Mouse (Mus musculus) stomach, postnatal 0 days (tissue): Measurements from ENCODE around the gene Sult2a7. TPM values are rescaled to one million over a fixed set of nuclear protein-coding genes. Genes with fewer than 3 reads are reported as not detected.

Source experiments
- ATAC-seq: fragments of 200-750 bp; cut with Nextera tagmentation; 2 replicates; pipeline ENCODE4 v1.8.0; 2017; ENCODE audit not compliant: low FRiP score, low TSS enrichment
- DNase-seq: peaks from one replicate; pipeline ENCODE4 v3.0.0-alpha.2; 2016; ENCODE audit warnings: low spot score
- H3K27ac ChIP-seq: fragments of 300-500 bp; sonication (generic); replicated peaks from 2 replicates; pipeline ENCODE4 v1.5.1; 2014; ENCODE audit warnings: mild to moderate bottlenecking, control low read depth
- H3K27me3 ChIP-seq: fragments of 300-500 bp; sonication (generic); 2 replicates; pipeline ENCODE4 v1.6.1; 2014; ENCODE audit warnings: low read length; ENCODE audit not compliant: control insufficient read depth, insufficient read depth
- H3K36me3 ChIP-seq: fragments of 300-500 bp; sonication (generic); 2 replicates; pipeline ENCODE4 v1.6.1; 2014; ENCODE audit warnings: low read length, mixed read lengths; ENCODE audit not compliant: control insufficient read depth, insufficient read depth
- H3K4me1 ChIP-seq: fragments of 300-500 bp; sonication (generic); replicated peaks from 2 replicates; pipeline ENCODE4 v1.6.1; 2014; ENCODE audit warnings: antibody characterized with exemption; ENCODE audit not compliant: control insufficient read depth, insufficient read depth
- H3K4me2 ChIP-seq: fragments of 300-500 bp; sonication (generic); replicated peaks from 2 replicates; pipeline ENCODE4 v1.6.1; 2014; ENCODE audit warnings: low read depth, mild to moderate bottlenecking, control low read depth, moderate library complexity
- H3K4me3 ChIP-seq: fragments of 300-500 bp; sonication (generic); 2 replicates; pipeline ENCODE4 v1.5.1; 2014; ENCODE audit warnings: low read depth, low read length, control low read depth
- H3K9ac ChIP-seq: fragments of 300-500 bp; sonication (generic); 2 replicates; pipeline ENCODE4 v1.6.1; 2014; ENCODE audit warnings: mild to moderate bottlenecking, low read length, control low read depth, mixed read lengths
- H3K9me3 ChIP-seq: fragments of 300-500 bp; sonication (generic); 2 replicates; pipeline ENCODE4 v1.6.1; 2016; ENCODE audit warnings: low read length; ENCODE audit not compliant: control insufficient read depth
- CTCF ChIP-seq: IDR thresholded peaks from 2 replicates; pipeline ENCODE4 v1.5.1; 2016; ENCODE audit warnings: antibody characterized with exemption, low read depth, mild to moderate bottlenecking, moderate library complexity
- EP300 ChIP-seq: optimal IDR thresholded peaks from 2 replicates; pipeline ENCODE3; 2016; ENCODE audit warnings: antibody characterized with exemption
- WGBS: fragments of 180-500 bp; shearing (Covaris S2); extraction: QIAGEN DNeasy Blood & Tissue Kit; methylation state at CpG from one replicate; pipeline ENCODE4 v1.1.7; 2014; 5-methylcytosine and 5-hydroxymethylcytosine counted together
- polyA plus RNA-seq: library from polyadenylated mRNA; unstranded; fragments of >200 nt; fragmentation: Nextera tagmentation; extraction: Ambion mirVana; gene quantifications from 2 replicates; pipeline ENCODE4 v1.2.1, GENCODE M21; 2015

Sult2a7 gene
- not detected in 2 replicates for polyA plus RNA-seq

- no peaks in the 10 kb centered on the region for H3K9me3 ChIP-seq
- H3K4me1 ChIP-seq: no peaks in the 10 kb centered on the region
- no peak within 1 kb of the TSS for H3K4me3 ChIP-seq
- H3K27me3 ChIP-seq: no peaks in the 10 kb centered on the region
- WGBS: 85% methylated on average over 4 of the region's 4 CpGs
- ATAC-seq (no peak), DNase-seq (no peak)
- TF ChIP-seq EP300: no peak
- no peak for TF ChIP-seq CTCF
- no peak within 1 kb of the TSS for H3K27ac ChIP-seq
- H3K36me3 ChIP-seq: no peaks in the 10 kb centered on the region
- no peak within 1 kb of the TSS for H3K4me2 ChIP-seq
- no peak within 1 kb of the TSS for H3K9ac ChIP-seq
Measured at GRCm38 (mm10) chr7:14494130-14494529, at the start of gene Sult2a7. Gene Sult2a7 (minus strand): TSS chr7:14494230.

GRCm38 (mm10) chr7:14525280-14525679 lies 31.2 kb upstream of the Sult2a7 start:
- 51% methylated on average over 1 of the region's 1 CpGs for WGBS
- DNase-seq (no peak), ATAC-seq (no peak)
- Histone ChIP-seq H3K4me1 (no peaks in the 10 kb centered on the region), H3K9ac (no peak overlapping the region), H3K36me3 (no peaks in the 10 kb centered on the region), H3K9me3 (no peaks in the 10 kb centered on the region), H3K4me3 (no peak overlapping the region), H3K27ac (no peak overlapping the region), H3K27me3 (no peaks in the 10 kb centered on the region), H3K4me2 (no peak overlapping the region)
- TF ChIP-seq CTCF (no peak), EP300 (no peak)

- ATAC-seq (no peak), DNase-seq (no peak)
- H3K27me3 ChIP-seq: no peaks in the 10 kb centered on the region
- no peak overlapping the region for H3K4me2 ChIP-seq
- H3K27ac ChIP-seq: no peak overlapping the region
- H3K4me3 ChIP-seq: no peak overlapping the region
- WGBS: 67% methylated on average over 1 of the region's 1 CpGs
- H3K36me3 ChIP-seq: no peaks in the 10 kb centered on the region
- no peaks in the 10 kb centered on the region for H3K4me1 ChIP-seq
- TF ChIP-seq EP300: no peak
- TF ChIP-seq CTCF: no peak
- no peak overlapping the region for H3K9ac ChIP-seq
- no peaks in the 10 kb centered on the region for H3K9me3 ChIP-seq
Measured at GRCm38 (mm10) chr7:14522636-14523035, 28.6 kb upstream of the Sult2a7 start.

- no peaks in the 10 kb centered on the region for H3K9me3 ChIP-seq
- no peak overlapping the region for H3K9ac ChIP-seq
- DNase-seq: no peak
- WGBS: 68% methylated on average over 3 of the region's 3 CpGs
- H3K27ac ChIP-seq: no peak overlapping the region
- no peaks in the 10 kb centered on the region for H3K4me1 ChIP-seq
- H3K4me3 ChIP-seq: no peak overlapping the region
- no peaks in the 10 kb centered on the region for H3K36me3 ChIP-seq
- ATAC-seq: no peak
- H3K27me3 ChIP-seq: no peaks in the 10 kb centered on the region
- no peak for TF ChIP-seq EP300
- TF ChIP-seq CTCF: no peak
- no peak overlapping the region for H3K4me2 ChIP-seq
Measured at GRCm38 (mm10) chr7:14518301-14518700, 24.3 kb upstream of the Sult2a7 start.

- no peak for ATAC-seq
- WGBS: 67% methylated on average over 3 of the region's 3 CpGs
- TF ChIP-seq EP300 (no peak), CTCF (no peak)
- no peak overlapping the region for H3K27ac ChIP-seq
- no peak overlapping the region for H3K4me3 ChIP-seq
- no peak overlapping the region for H3K9ac ChIP-seq
- no peaks in the 10 kb centered on the region for H3K9me3 ChIP-seq
- no peaks in the 10 kb centered on the region for H3K4me1 ChIP-seq
- DNase-seq: no peak
- no peaks in the 10 kb centered on the region for H3K27me3 ChIP-seq
- no peaks in the 10 kb centered on the region for H3K36me3 ChIP-seq
- no peak overlapping the region for H3K4me2 ChIP-seq
Measured at GRCm38 (mm10) chr7:14492886-14493285, 1.1 kb downstream of the Sult2a7 start.

GRCm38 (mm10) chr7:14446534-14446933 lies 47.5 kb downstream of the Sult2a7 start, which contains the start of gene Sult2a8:
Gene Sult2a8 (minus strand): TSS chr7:14446769.
- Histone ChIP-seq H3K4me1 (no peaks in the 10 kb centered on the region), H3K27ac (no peak within 1 kb of the TSS), H3K27me3 (no peaks in the 10 kb centered on the region), H3K9ac (no peak within 1 kb of the TSS), H3K9me3 (no peaks in the 10 kb centered on the region), H3K36me3 (no peaks in the 10 kb centered on the region), H3K4me2 (no peak within 1 kb of the TSS), H3K4me3 (no peak within 1 kb of the TSS)
- no peak for DNase-seq
- no peak for TF ChIP-seq CTCF
- no peak for TF ChIP-seq EP300
- 56% methylated on average over 3 of the region's 3 CpGs for WGBS
- ATAC-seq: no peak
